Mouse (Mus musculus) lung, embryonic 16.5 days (tissue): ENCODE data around the gene Gm5129. TPM values are rescaled to one million over a fixed set of nuclear protein-coding genes. Genes with fewer than 3 reads are reported as not detected.
"Not testable (repeated sequence)": the region's sequence is repeated elsewhere in the genome, so short reads cannot be mapped to it uniquely, and the experiment has no call there.

Experiments used
- ATAC-seq: fragments of 200-750 bp; cut with Nextera tagmentation; 2 replicates; pipeline ENCODE4 v1.8.0; 2017; ENCODE audit warnings: low read depth, mild to moderate bottlenecking, moderate library complexity
- H3K27ac ChIP-seq: fragments of 300-500 bp; sonication (generic); 2 replicates; pipeline ENCODE4 v1.5.1; 2014; ENCODE audit warnings: mild to moderate bottlenecking, control low read depth, low read length
- H3K27me3 ChIP-seq: fragments of 300-500 bp; sonication (generic); 2 replicates; pipeline ENCODE4 v1.6.1; 2014; ENCODE audit warnings: low read depth, low read length, mixed read lengths; ENCODE audit not compliant: control insufficient read depth, insufficient read depth
- H3K36me3 ChIP-seq: fragments of 300-500 bp; sonication (generic); 2 replicates; pipeline ENCODE4 v1.6.1; 2014; ENCODE audit warnings: low read length; ENCODE audit not compliant: control insufficient read depth, insufficient read depth
- H3K4me1 ChIP-seq: fragments of 300-500 bp; sonication (generic); replicated peaks from 2 replicates; pipeline ENCODE4 v1.6.1; 2014; ENCODE audit warnings: low read length, mixed read lengths; ENCODE audit not compliant: control insufficient read depth, insufficient read depth
- H3K4me2 ChIP-seq: fragments of 300-500 bp; sonication (generic); 2 replicates; pipeline ENCODE4 v1.6.1; 2014; ENCODE audit warnings: low read depth, low read length, control low read depth
- H3K4me3 ChIP-seq: fragments of 300-500 bp; sonication (generic); 2 replicates; pipeline ENCODE4 v1.5.1; 2014; ENCODE audit warnings: mild to moderate bottlenecking, low read length, control low read depth
- H3K9ac ChIP-seq: fragments of 300-500 bp; sonication (generic); 2 replicates; pipeline ENCODE4 v1.6.1; 2014; ENCODE audit warnings: low read length, control low read depth
- H3K9me3 ChIP-seq: fragments of 300-500 bp; sonication (generic); 2 replicates; pipeline ENCODE4 v1.6.1; 2016; ENCODE audit warnings: low read length; ENCODE audit not compliant: control insufficient read depth
- WGBS: fragments of 180-500 bp; shearing (Covaris S2); extraction: QIAGEN DNeasy Blood & Tissue Kit; methylation state at CpG from one replicate; pipeline ENCODE4 v1.1.7; 2014; 5-methylcytosine and 5-hydroxymethylcytosine counted together
- polyA plus RNA-seq: library from polyadenylated mRNA; unstranded; fragments of >200 nt; fragmentation: Nextera tagmentation; extraction: Ambion mirVana; gene quantifications from 2 replicates; pipeline ENCODE4 v1.2.1, GENCODE M21; 2015

The Gm5129 gene
- polyA plus RNA-seq, 1 experiment from 2014 or later, result not detected

- H3K4me1 ChIP-seq, result peaks cover 9% of the 10 kb centered on the region
- peak overlapping the region; percentile 99 for H3K27ac ChIP-seq
- H3K27me3 ChIP-seq, result no peaks in the 10 kb centered on the region
- peak overlapping the region; percentile 84 for H3K4me2 ChIP-seq
- WGBS, result under 1% methylated on average over 48 of the region's 48 CpGs
- peak overlapping the region; percentile 98 for H3K9ac ChIP-seq
- peak; percentile 57 for ATAC-seq
- H3K9me3 ChIP-seq, result no peaks in the 10 kb centered on the region
- no peaks in the 10 kb centered on the region for H3K36me3 ChIP-seq
- H3K4me3 ChIP-seq, result peak overlapping the region; percentile 98
Observed at GRCm38 (mm10) chr5:29736073-29736900, 551 bp upstream of the Gm5129 start.

- no peak for ATAC-seq
- 44% methylated on average over 6 of the region's 6 CpGs for WGBS
- peak overlapping the region; percentile 98 for H3K4me3 ChIP-seq
- H3K36me3 ChIP-seq, result no peaks in the 10 kb centered on the region
- H3K4me1 ChIP-seq, result peaks cover 9% of the 10 kb centered on the region
- H3K9me3 ChIP-seq, result no peaks in the 10 kb centered on the region
- H3K27me3 ChIP-seq, result no peaks in the 10 kb centered on the region
- H3K9ac ChIP-seq, result peak overlapping the region; percentile 98
- peak overlapping the region; percentile 84 for H3K4me2 ChIP-seq
- H3K27ac ChIP-seq, result peak overlapping the region; percentile 99
Observed at GRCm38 (mm10) chr5:29734831-29735510, 765 bp downstream of the Gm5129 start.

- ATAC-seq, H3K4me3 ChIP-seq, H3K27ac ChIP-seq, H3K27me3 ChIP-seq, H3K36me3 ChIP-seq, H3K9ac ChIP-seq, H3K9me3 ChIP-seq, H3K4me2 ChIP-seq, H3K4me1 ChIP-seq: not testable (repeated sequence)
- WGBS, result 82% methylated on average over 5 of the region's 5 CpGs
Observed at GRCm38 (mm10) chr5:29726070-29726469, 9.7 kb downstream of the Gm5129 start.

- H3K4me3 ChIP-seq, result no peak overlapping the region
- H3K9ac ChIP-seq, result no peak overlapping the region
- no peaks in the 10 kb centered on the region; the same call in 1 of the 2 replicates for H3K9me3 ChIP-seq
- no peaks in the 10 kb centered on the region for H3K36me3 ChIP-seq
- 76% methylated on average over 2 of the region's 2 CpGs for WGBS
- no peaks in the 10 kb centered on the region for H3K4me1 ChIP-seq
- no peaks in the 10 kb centered on the region for H3K27me3 ChIP-seq
- ATAC-seq, result no peak
- no peak overlapping the region for H3K4me2 ChIP-seq
- no peak overlapping the region for H3K27ac ChIP-seq
Observed at GRCm38 (mm10) chr5:29725369-29725768, 10.4 kb downstream of the Gm5129 start.

- 13% methylated on average over 1 of the region's 1 CpGs for WGBS
- Histone ChIP-seq H3K27me3 (no peaks in the 10 kb centered on the region), H3K9me3 (no peaks in the 10 kb centered on the region; the same call in 1 of the 2 replicates), H3K9ac (no peak overlapping the region), H3K4me3 (no peak overlapping the region), H3K36me3 (no peaks in the 10 kb centered on the region), H3K4me2 (no peak overlapping the region), H3K27ac (no peak overlapping the region), H3K4me1 (no peaks in the 10 kb centered on the region)
- no peak for ATAC-seq
Observed at GRCm38 (mm10) chr5:29721159-29721558, 14.6 kb downstream of the Gm5129 start.

- Histone ChIP-seq H3K36me3 (no peaks in the 10 kb centered on the region), H3K4me2 (no peak overlapping the region), H3K27ac (no peak overlapping the region), H3K9ac (no peak overlapping the region), H3K27me3 (no peaks in the 10 kb centered on the region), H3K4me1 (no peaks in the 10 kb centered on the region), H3K4me3 (no peak overlapping the region), H3K9me3 (no peaks in the 10 kb centered on the region)
- WGBS, result 50% methylated on average over 1 of the region's 1 CpGs
- no peak for ATAC-seq
Observed at GRCm38 (mm10) chr5:29712906-29713305, 22.8 kb downstream of the Gm5129 start.

- ATAC-seq, result no peak
- no peak overlapping the region for H3K27ac ChIP-seq
Observed at GRCm38 (mm10) chr5:29711631-29712030, 24.1 kb downstream of the Gm5129 start.

GRCm38 (mm10) chr5:29708258-29708657, 27.5 kb downstream of the Gm5129 start:
- no peak overlapping the region for H3K4me2 ChIP-seq
- 9% methylated on average over 5 of the region's 5 CpGs for WGBS
- ATAC-seq, result peak; percentile 92
- no peaks in the 10 kb centered on the region for H3K27me3 ChIP-seq
- no peaks in the 10 kb centered on the region for H3K36me3 ChIP-seq
- no peak overlapping the region for H3K9ac ChIP-seq
- no peaks in the 10 kb centered on the region for H3K4me1 ChIP-seq
- no peak overlapping the region for H3K4me3 ChIP-seq
- peak overlapping the region; percentile 40 for H3K27ac ChIP-seq
- no peaks in the 10 kb centered on the region for H3K9me3 ChIP-seq

More at GRCm38 (mm10) chr5:29711631-29712030, 24.1 kb downstream of the Gm5129 start:
- no peaks in the 10 kb centered on the region for H3K36me3 ChIP-seq
- no peaks in the 10 kb centered on the region for H3K9me3 ChIP-seq
- H3K4me1 ChIP-seq, result no peaks in the 10 kb centered on the region
- H3K4me2 ChIP-seq, result no peak overlapping the region
- H3K27me3 ChIP-seq, result no peaks in the 10 kb centered on the region
- H3K9ac ChIP-seq, result no peak overlapping the region
- H3K4me3 ChIP-seq, result no peak overlapping the region

GRCm38 (mm10) chr5:29707241-29707640, 28.5 kb downstream of the Gm5129 start:
- H3K9ac ChIP-seq, result no peak overlapping the region
- no peaks in the 10 kb centered on the region for H3K27me3 ChIP-seq
- 62% methylated on average over 4 of the region's 4 CpGs for WGBS
- H3K4me3 ChIP-seq, result no peak overlapping the region
- no peaks in the 10 kb centered on the region for H3K9me3 ChIP-seq
- no peak for ATAC-seq
- H3K36me3 ChIP-seq, result no peaks in the 10 kb centered on the region
- H3K27ac ChIP-seq, result no peak overlapping the region
- H3K4me1 ChIP-seq, result no peaks in the 10 kb centered on the region
- no peak overlapping the region for H3K4me2 ChIP-seq
